Mouse (Mus musculus) left cerebral cortex, adult 11 months (tissue): ENCODE results near the gene Slc4a1.

Experiments
- DNase-seq: peaks from one replicate; pipeline ENCODE4 v3.0.0; 2022; ENCODE audit warnings: low spot score

Slc4a1 gene

DNA sequence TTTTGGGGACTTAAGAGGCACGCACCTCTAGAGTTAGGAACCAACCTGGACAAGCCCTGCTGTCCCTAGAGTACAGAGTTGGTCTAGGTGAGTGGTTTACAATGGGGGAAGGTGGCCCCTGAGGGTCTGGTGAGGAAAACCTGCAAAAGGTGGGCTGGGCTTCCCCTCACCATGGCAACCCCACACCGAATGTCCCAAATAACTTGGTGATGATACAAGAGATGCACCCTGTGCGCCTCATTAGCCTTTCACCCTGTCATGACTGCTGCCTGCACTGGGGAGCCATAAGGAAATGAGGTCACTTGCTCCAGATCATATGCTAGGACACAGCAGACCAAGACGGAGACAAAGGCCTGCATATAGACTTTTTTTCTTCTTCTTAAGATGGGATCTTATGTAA, 15.6 kb downstream of the Slc4a1 start:
- no peak for DNase-seq

DNA sequence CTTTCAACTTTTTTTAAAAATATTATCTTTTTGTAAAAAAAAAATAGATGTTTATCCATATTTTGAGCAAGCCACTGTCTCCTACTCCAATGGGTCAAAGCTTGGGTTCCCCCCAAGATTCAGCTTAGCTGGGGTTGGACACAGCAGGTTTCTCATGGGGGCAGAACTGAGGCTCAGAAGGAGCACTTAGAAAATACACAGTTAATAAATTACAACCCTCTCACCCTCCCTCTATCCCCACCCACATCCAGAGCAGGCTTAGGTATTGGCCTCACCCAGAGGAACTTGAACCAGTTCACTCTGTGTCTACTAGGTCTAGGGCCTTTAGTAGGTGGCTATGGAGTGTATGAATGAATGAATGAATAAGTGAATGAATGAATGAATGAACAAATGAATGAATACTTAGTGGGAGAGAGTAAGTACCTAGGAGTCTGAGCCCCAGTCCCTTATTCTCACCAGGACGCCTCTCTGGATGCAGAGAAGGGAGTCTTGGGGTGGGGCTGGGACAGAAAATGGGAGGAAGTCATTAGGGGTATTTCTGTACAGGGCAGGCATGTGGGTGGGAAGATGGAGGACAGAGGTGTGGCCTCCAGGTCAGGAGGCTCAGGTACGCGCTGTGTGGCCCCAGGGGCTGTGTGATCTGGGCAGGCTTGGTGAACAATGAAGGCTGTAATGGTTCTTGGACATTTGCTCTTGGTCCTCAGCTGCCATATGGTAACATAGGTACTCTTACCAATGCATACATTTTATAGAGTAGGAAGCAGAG, 16.6 kb downstream of the Slc4a1 start:
- DNase-seq, result no peak

DNA sequence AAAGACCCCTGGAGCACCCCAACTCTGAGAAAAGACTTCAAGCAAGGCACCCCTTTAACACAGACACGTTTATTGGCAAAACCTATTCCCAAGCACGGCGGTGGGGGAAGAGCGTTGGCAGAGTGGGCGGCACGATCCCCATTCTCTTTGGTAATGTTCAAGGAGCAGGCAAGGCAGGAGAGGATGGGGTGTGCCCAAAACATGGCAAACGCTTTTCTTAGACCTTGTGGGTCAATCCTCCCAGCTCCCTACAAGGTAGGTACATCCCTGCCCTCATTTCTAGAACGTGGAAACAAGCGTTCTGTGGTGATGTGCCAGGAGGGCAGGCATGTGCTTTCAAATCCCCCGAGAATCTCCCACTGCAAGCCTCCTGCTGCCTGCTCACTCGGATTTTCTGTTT, 17.2 kb downstream of the Slc4a1 start:
- no peak for DNase-seq

DNA sequence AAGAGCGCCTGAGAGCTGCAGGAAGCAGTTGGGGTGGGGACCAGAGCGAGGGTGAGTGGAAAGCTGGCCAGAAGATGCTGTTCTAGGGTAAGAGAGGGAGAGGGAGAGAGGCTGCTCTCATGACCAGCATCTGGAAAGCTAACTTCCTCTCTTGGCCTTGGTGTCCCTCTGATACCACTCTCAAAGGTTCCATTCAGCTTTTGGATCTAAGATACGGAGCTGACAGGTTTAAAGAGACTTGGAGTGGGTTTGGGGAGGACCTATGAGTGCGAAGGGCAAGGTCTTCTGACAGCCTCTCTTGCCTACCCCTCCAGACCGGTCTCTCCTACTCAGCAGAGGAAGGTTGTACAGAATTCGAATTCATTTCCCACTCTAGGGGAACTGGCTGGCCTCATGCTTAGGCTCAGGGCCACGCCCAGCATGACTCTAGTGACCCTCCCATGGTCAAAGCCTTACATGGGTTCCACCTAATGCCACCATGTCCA, 17.9 kb downstream of the Slc4a1 start:
- DNase-seq, result no peak

DNA sequence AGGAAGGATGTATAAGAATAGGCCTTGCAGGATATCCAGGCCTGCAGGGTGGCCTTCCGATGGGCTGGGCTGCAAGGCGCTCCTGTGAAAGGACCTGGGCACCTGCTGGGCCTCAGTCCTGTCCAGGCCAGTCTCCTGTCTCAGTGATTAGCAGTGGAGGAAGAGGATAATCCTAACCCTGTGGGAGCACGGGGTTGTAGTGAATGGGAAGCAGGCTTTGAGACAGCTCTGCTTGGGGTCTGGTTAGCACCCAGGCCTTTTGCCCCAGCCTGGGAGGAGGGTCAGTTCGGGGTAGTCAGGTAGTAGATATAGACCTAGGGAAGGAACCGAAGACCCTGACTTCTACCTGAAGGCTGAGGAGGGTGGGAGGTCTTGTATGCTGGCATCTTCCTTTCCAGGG, 18.3 kb downstream of the Slc4a1 start:
- DNase-seq, result no peak

DNA sequence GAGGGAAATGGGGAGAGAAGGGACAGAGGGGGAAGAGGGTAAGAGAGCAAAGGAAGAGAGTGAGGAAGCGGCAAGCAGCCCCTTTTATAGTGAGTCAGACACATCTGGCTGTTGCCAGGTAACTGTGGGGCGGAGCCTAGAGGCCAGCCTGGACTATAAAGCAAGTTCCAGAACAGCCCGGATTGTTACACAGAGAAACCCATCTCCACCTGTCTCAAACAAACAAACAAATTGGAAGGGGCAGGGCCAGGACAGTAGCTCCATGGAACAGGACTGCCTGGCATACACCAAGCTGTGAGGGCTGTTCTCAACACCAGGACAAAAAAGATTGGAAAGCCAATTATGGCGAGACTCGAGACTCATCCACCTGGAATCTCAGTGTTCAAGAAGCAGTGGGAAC, 19.1 kb downstream of the Slc4a1 start:
- DNase-seq, result no peak

DNA sequence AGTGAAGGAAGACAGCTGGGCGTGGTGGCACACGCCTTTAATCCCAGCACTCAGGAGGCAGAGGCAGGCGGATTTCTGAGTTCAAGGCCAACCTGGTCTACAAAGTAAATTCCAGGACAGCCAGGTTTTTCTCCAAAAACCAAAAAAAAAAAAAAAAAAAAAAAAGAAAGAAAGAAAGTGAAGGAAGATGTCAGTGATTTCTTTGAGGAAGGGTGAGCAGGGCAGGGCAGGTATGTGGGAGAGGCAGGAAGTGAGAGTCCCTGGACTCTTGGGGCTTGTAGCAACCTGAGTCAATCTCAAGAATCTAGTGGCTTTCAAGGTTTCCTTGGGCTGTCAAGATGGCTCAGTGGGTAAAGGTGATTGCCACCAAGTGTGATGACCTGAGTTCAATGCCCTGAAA, 21.5 kb downstream of the Slc4a1 start:
- no peak for DNase-seq

DNA sequence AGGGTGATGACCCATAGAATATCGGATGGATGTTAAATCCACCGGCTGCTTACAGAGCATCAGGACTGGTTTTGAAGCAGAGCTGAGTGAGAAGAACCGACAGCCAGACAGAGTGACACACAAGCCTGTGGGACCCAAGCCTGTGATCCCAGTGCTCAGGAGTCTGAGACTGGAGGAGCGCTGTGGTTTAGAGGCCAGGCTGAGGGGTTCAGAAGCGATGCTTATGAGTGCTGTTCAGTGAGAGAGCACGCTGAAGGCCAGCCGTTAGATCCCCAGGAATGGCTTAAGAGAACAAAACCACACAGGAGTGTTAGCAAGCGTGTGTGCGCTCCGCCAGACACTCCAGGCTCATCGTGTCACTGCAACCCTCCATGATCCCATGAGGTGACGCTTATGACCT, 23.3 kb downstream of the Slc4a1 start:
- DNase-seq, result no peak

DNA sequence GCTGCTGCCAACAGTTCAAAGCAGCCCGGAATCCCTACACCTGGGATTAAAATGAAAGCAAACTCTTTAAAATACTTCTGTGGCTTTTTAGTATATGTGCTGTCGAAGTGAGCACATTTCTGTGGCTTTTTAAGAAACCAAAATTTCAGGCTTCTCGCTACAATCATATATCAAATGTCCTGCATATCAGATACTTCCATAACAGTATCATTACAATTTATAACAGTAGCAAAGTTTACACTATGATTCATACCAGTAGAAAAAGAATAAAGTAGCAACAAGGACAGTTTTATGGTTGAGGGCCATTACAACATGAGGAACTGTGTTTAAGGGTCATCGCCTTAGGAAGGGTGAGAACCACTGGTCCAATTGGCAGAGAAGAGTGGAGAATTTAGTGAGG, 24.9 kb downstream of the Slc4a1 start:
- DNase-seq, result no peak

DNA sequence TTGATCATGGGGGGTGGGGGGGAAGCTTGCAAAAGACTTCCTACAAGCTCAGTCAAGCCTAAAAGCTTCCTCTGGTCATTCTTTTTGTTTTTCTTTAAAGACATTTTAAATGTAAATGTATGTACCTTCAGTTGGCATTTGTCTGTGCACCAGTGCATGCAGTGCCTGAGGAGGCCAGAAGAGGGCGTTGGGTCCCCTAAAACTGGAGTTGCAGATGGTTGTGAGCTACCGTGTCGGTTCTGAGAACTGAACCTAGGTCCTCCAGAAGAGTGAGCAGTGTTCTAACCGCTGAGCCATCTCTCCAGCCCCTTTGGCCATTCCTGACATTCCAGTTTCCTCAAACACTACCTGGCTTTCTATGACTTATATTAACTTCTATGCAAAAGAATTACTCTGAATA, 26.4 kb downstream of the Slc4a1 start:
- no peak for DNase-seq

DNA sequence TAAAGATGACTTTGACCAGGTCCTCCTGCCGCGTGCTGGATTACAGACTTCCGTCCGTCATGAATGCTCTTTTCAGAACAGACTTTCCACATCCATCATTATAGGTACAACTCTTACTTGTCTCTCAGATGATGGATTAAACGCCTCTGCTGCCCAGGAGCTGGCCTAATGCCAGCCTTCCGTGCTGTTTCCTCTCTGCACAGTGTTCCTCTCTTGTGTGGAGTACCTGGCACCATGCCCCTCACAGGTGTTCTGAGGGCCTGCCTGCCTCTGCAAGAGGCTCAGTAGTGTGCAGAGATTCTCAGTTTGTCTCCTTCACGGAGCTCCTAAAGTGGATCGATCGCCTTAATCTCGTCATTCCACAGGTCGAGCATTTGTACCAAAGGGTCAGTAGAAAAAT, 26.8 kb downstream of the Slc4a1 start:
- DNase-seq, result no peak

DNA sequence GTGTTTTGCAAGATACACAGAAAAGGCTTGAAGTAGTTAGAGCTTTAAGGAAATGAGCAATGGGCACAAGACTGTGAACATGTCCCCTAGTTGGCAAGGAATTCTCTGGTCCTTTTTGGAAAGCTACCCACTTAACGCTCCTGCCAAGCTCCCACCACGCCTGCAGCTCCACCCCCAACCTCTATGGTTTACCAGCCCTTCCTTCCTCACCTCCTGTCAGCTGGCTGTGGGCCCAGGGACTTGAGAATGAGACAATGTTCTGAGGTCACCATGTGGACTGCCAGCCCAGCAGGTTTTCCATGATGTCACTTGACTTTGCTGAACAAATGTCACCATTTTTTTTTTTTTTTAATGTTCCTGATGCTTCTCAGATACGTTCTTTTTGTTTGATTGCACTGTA, 27.4 kb downstream of the Slc4a1 start:
- peak; percentile 26 for DNase-seq

DNA sequence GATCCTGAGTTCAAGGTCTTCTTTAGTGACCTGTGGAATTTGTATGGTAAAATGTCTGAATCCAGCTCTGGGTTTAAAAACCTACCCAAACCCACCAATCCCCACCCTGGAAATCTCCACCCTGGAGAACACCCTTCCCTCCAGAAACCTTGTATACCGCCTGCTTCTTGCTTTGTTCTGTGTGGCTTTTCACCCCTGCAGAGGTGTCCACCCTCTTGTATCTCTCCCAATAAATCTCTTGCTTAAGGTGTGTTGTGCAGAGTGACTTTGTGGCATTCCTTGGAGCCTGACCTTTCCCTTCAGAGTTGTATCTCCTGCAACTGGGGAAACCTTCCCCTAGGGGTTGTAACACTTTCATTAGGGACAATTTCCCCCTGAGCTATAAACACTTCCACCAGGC, 28.1 kb downstream of the Slc4a1 start:
- no peak for DNase-seq

DNA sequence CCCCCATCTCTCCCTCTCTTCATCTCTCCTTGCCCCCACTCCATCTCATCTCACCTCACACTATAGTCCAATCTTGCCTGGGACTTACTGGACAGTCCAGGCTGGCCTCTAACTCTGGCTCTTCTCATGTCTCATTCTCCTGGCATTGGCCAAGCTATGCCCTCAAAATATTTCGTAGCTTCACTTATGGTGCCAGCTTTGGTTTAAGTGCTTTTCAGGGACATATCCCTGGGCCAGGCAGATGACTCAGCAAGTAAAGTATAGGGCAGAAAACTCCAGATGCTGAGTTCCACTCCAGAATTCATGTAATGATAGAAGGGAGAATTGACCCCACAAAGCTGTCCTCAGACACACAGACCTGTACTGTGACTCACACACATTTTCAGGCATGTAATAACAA, 29.8 kb downstream of the Slc4a1 start:
- DNase-seq, result no peak

DNA sequence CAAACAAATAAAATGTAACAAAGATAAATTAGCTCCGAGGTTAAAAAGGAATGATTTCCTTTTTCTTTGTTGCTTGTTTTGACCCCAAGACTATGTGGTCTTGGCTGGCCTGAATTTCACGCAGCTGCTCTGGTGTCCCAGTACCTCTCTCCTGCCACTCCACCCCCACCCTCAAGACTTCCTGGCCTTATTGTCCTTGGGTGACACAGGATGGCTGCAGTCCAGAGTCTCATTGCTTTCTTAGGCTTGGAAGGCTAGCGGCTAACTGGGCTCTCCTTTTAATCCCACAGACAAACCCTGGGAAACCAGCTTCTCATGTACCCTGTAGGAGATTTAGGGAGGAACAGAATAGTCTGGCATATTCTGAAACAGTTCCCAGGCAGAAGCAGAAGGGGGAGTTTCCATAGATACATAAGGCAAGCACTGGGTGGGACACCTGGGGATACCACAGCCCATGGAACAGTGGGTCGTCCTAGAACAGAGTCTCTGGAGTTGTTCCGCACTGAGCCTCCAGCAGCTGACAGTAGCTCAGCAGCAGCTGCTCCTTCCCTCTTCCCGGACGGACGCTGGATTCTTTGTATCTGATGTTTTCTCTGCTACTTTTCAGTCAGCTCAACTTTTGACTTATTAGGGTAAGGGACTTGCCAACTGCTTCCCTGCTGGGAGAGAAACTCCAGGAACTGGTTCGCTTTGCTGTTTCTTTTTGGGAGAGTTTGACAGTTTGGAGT, 30.9 kb downstream of the Slc4a1 start:
- no peak for DNase-seq

DNA sequence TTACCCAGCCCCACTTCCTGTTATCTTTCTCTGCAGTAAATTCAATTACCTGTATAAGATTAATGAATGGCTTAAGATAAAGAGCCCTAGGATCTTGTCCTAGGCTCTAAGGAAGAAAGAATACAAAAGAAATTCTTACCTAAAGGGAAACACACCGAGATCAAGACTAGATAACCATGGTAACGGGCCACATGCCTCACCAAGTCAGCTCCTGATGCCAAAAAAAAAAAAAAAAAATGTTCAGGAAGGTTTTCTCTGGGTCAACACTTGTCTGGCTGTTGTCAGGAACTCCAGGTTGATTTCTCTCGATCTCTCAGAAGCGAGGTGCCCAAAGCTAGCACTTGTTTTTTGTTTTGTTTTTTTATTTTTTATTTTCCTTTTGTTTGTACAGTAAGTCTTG, 32.0 kb downstream of the Slc4a1 start:
- DNase-seq, result no peak

DNA sequence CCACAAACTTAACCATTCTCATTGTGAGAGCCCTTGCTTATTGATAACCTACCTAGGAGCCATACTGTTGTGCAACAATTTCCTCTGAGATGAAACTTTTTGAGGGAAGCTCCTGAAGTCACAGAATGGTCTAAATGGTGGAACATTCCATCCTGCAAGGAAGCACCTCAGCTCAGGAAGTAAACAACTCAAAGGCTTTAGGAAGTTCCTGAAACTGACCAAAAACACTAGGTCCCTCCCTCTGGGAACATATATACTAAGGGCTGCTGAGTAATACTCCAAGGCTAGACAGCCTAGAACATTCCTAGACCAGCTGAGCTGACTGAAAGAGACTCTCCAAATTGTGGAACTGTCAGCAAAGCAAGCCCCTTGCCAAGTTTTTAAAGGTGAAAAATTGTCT, 32.9 kb downstream of the Slc4a1 start:
- DNase-seq, result no peak

DNA sequence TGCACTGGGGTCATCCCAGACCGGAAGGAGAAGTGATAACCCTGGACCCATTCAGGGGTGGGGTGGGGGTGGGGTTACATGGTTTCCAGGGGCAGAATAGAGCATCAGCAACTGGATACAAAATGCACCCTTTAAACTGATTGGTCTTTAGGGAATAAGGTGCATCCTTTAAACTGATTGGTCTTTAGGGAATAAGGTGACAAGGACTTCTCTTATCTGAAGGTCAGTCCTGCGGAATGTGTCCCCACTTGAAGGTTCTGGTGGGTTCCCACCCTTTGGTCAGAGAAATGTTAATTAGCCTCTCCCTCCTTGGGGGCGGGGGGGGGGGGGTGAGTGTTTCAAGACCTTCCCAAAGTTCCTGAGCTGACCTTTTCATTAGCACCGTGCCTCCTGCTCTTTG, 34.2 kb downstream of the Slc4a1 start:
- DNase-seq, result no peak

DNA sequence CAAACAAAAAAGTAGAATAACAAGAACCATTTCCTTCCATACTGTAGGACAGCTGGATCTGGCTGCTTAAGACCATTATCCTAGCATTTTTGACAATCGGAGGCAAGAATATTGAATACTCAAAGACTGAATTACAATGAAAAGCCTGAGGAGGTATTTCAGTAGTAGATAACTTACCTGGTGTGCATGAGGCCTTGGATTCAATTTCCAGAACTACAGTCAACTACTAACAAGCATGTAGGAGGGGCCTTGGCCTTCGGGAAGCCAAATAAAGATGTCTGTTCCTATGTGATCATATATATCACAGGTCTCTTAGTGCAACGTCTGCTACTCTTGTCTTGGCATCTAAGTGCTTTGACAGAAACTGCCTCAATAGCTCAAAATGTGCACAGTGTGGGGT, 36.0 kb downstream of the Slc4a1 start:
- no peak for DNase-seq

DNA sequence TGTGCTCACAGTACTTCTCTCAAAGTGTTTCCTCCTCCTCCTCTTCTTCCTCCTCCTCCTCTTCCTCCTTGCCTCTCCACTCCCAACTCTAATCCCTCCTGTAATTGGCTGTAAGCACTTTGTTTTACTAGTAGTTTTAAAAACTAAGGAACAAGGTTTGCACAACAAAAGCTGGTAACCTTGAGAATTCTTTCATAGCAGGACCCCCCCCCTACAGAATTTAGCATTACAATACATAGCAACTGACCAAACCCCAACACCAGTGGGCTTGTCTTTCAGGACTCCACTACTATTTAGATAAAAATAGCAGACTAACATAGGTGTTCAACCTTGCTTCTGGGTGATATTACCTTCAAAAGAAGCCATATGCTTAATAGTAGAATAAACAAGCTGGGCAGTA, 36.5 kb downstream of the Slc4a1 start:
- DNase-seq, result no peak

DNA sequence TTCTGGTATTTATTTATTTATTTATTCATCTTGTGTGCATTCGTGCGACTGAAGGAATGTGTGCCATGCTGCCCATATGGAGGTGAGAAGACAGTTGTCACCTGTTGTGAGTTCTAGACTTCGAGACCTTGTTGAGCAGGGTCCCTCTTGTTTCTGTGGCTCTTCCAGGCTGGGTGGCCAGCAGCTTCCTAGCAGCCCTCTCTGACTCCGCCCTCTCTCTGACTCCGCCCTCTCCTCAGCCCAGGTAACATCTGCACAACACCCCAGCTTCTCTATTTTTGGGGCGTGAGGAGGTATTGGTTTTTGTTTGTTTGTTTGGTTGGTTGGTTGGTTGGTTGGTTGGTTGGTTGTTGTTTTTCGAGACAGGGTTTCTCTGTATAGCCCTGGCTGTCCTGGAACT, 38.2 kb downstream of the Slc4a1 start:
- DNase-seq, result no peak

DNA sequence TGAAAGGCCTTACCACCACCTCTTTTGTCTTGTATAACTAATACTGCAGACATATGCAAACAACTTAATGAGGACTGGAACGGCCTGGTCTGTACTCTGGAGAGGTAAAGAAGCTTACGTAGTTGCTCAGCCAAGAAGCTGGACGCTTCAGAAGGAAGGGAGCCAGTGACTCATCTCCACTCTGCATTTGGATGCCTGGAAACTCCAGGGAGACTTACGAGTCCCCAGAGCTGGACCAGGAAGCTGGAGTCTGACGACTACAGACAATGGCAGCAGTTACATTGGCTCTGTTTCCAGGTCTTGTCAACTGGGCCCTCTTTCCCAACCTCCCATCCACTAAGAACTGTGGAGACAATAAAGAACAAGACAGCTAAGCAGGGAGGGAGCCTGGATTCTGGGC, 38.8 kb downstream of the Slc4a1 start:
- no peak for DNase-seq

DNA sequence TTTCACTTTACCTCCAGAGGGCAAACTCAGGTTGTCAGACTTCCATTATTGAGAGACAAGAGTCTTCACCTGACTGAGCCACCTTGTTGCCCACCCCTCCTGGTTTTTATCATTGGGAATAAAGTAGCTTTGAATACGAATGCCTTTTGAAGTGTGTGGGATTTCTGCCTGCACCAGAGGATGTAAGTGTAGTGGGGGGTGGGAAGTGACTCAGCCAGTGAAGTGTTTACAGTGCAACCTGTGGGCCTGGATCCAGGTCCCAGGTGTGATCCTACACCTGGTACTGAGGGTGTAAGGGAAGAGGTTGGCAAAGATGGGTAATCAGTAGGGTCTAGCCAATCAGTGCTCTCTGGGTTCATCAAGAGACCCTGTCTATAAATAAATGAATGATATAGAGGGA, 42.5 kb downstream of the Slc4a1 start:
- DNase-seq, result no peak

DNA sequence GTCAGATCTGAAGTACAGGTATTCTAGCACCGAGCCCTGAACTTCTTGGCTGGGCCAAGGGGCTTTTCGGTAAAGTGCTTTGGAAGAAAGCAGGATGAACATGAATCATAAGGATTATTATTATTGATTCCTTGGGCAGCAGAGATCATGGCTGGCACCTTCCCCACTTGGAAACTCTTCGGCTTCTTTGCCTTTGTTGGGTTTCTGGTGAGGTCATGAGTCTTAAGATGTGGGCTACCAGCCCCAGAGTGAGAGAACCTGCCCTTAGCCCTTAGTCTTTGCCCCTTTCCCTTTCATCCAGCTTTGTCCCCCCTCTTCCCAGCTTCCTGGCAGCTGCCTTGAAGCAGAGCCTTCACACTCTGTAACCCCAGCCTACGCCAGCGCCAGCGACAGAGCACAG, 44.1 kb downstream of the Slc4a1 start:
- no peak for DNase-seq
